In genomic region chr1:167914982-167915561, GRCm38 (mm10) we compare ENCODE assay signal across 9 mouse cellular contexts.
DNase-seq lines count a peak whose midpoint lies in the region; ATAC-seq and TF ChIP-seq lines count a peak whose summit lies in the region.
"Had no signal": no experiment of that assay in that cellular context is flagged by ENCODE, and none has a peak within 500 bp of the region (broad histone marks: within the 10 kb centered on the region; RNA-seq: fewer than 3 reads in every experiment).

No protein-coding gene starts in this region.

- DNase-seq in CD4-positive, CD25-positive, alpha-beta regulatory T cell, adult 2 months (ENCODE audit: low read depth, low spot score), result peak; percentile 2
- DNase-seq in gastrocnemius, adult 8-10 months (ENCODE audit: low spot score in 2 of 2), result peak; percentile 28 to 29
- DNase-seq in kidney, adult 11 months, result peak; percentile 48
- peak; percentile 82 to 89 for DNase-seq in left cerebral cortex, postnatal 25 days (ENCODE audit: low spot score in 2 of 2)
- DNase-seq in midbrain, embryonic 11.5 days (ENCODE audit: low spot score, missing footprints), result peak; percentile 99

- 32% methylated on average over 7 of the region's 7 CpGs for WGBS in midbrain, embryonic 11.5 days
- WGBS in small intestine, adult 2 months, result 28% methylated on average over 7 of the region's 7 CpGs

- no peaks in the 10 kb centered on the region for H3K9me3 ChIP-seq in midbrain, embryonic 11.5 days (ENCODE audit: control insufficient read depth, low read length)

- H3K4me2 ChIP-seq in midbrain, embryonic 11.5 days, result no peak overlapping the region

- H3K4me1 ChIP-seq in cortical plate, adult 2 months (ENCODE audit: control insufficient read depth, insufficient read depth, low read length), result no peaks in the 10 kb centered on the region
- H3K4me1 ChIP-seq in midbrain, embryonic 11.5 days (ENCODE audit: control insufficient read depth, insufficient read depth, low read length), result no peaks in the 10 kb centered on the region
- no peaks in the 10 kb centered on the region for H3K4me1 ChIP-seq in small intestine, adult 2 months (ENCODE audit: control insufficient read depth, insufficient read depth, insufficient read length, low read length)

- peak; percentile 92 for TF ChIP-seq CTCF in cortical plate, adult 2 months (IDR thresholded peaks at IDR 0.05; ENCODE audit: extremely low read depth, insufficient read depth, low read length)
- TF ChIP-seq CTCF in small intestine, adult 2 months (IDR thresholded peaks at IDR 0.05; ENCODE audit: extremely low read depth, insufficient read length, insufficient replicate concordance, low read depth, low read length), result peak; percentile 42; the same call in 1 of the 2 replicates

- H3K9ac ChIP-seq in midbrain, embryonic 11.5 days (ENCODE audit: low read length), result no peak overlapping the region

- H3K4me3 ChIP-seq in cortical plate, adult 2 months (ENCODE audit: insufficient read depth, low read length), result no peak overlapping the region
- no peak overlapping the region for H3K4me3 ChIP-seq in midbrain, embryonic 11.5 days (ENCODE audit: low read depth, low read length)
- no peak overlapping the region for H3K4me3 ChIP-seq in small intestine, adult 2 months (ENCODE audit: low read depth, low read length)

- H3K27me3 ChIP-seq in midbrain, embryonic 11.5 days (ENCODE audit: control insufficient read depth, insufficient read depth, low read length), result no peaks in the 10 kb centered on the region
- H3K27me3 ChIP-seq in small intestine, adult 2 months (ENCODE audit: control insufficient read depth, insufficient read depth, low read length), result no peaks in the 10 kb centered on the region; the same call in 1 of the 2 replicates

- no peak for TF ChIP-seq POLR2A in cortical plate, adult 2 months (IDR thresholded peaks at IDR 0.05; ENCODE audit: extremely low read depth, insufficient read depth, low read length)
- no peak for TF ChIP-seq POLR2A in small intestine, adult 2 months (IDR thresholded peaks at IDR 0.05; ENCODE audit: low read depth, low read length)

- no peak overlapping the region for H3K27ac ChIP-seq in cortical plate, adult 2 months (ENCODE audit: insufficient read depth, low read length)
- no peak overlapping the region for H3K27ac ChIP-seq in midbrain, embryonic 11.5 days (ENCODE audit: low read depth, low read length)
- H3K27ac ChIP-seq in small intestine, adult 2 months (ENCODE audit: insufficient read depth, low read depth, low read length), result no peak overlapping the region
- H3K27ac ChIP-seq: macrophage had no signal

- intact Hi-C loops in left cerebral cortex, postnatal 25 days (cut with DNase I), result loop anchor here (5.0 kb wide), 1 partner anchor 503 kb away; no protein-coding TSS in a partner anchor

- ATAC-seq in CD4-positive, CD25-positive, alpha-beta regulatory T cell, adult 4 months, result no peak
- ATAC-seq in midbrain, embryonic 11.5 days (ENCODE audit: low FRiP score), result peak; percentile 88

- H3K36me3 ChIP-seq in midbrain, embryonic 11.5 days (ENCODE audit: control insufficient read depth, insufficient read depth, low read length), result no peaks in the 10 kb centered on the region
- no peaks in the 10 kb centered on the region for H3K36me3 ChIP-seq in small intestine, adult 2 months (ENCODE audit: control insufficient read depth, insufficient read depth, low read length)

Comparison
In these comparisons a context has a peak if more than half of its experiments do, and no peak if none do; other contexts are left out.
1. DNase-seq: peak in every context shown above with its lines; median percentile 99 in midbrain, embryonic 11.5 days; 86 in left cerebral cortex, postnatal 25 days; 48 in kidney, adult 11 months; 28 in gastrocnemius, adult 8-10 months; 2 in CD4-positive, CD25-positive, alpha-beta regulatory T cell, adult 2 months.